Mouse (Mus musculus) kidney, postnatal 4 days (tissue): ENCODE measurements around the gene Dus2.

Experiments used
- DNase-seq, 2 experiments: peaks; one replicate each; pipeline ENCODE4 v3.0.0; 2021; ENCODE audit warnings: mixed read lengths in 2 of 2

Dus2 gene

DNA sequence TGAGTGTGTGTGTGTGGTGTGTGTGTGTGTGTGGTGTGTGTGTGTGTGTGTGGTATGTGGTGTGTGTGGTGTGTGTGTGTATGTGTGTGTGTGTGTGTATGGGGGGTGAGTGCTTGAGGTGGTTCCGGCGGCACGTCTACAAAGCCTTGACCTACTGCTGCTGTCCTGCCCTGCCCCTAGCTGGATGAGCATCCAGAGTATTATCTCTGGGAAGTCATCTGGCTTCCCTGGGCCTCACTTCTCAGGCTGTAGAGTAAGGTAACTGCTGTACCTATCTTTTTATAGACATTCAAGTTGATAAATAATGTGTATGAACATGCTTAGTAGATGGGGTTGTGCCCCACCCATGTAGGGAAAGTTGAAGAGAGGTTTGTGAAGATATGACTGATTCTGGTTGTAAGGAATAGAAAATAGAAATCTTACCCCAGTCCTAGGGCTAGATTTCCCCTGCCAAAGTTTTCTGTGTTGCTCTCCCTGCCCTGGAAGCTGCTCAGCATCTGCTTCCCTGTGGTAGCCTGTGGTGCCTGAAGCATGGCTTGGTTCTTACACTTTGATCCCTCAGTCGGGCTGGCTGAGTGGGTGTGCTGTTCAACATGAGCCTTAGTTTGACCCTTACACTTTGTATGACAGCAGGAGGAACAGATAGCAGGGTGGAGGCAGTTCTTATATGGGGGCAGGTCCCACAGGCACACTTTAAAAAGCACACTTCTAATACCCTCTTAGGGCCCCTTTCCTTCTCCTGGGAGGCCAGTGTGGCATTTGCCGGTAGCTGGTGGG is 56.9 kb downstream of the Dus2 start:
- peak in 1 of 2 experiments; percentile 19 for DNase-seq

DNA sequence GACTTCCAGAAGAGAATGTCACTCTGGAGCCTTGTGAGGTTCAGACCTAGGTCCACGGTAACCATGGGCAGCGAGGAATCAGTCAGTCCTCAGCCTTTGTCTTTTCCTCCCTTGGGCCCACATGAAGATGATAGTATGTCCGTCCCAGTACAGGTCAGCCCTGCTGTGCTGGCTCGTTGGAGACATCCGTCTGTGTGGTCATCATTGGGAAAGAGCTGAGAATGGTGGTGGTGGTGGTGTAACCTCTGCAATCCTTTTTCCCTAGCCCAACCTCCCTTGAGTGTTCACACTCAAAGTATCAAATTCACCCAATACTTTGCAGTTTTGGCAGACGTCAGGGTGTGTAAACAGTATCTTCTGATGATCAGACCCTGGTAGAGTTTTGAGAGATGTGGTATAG is 58.7 kb downstream of the Dus2 start:
- no peak for DNase-seq

DNA sequence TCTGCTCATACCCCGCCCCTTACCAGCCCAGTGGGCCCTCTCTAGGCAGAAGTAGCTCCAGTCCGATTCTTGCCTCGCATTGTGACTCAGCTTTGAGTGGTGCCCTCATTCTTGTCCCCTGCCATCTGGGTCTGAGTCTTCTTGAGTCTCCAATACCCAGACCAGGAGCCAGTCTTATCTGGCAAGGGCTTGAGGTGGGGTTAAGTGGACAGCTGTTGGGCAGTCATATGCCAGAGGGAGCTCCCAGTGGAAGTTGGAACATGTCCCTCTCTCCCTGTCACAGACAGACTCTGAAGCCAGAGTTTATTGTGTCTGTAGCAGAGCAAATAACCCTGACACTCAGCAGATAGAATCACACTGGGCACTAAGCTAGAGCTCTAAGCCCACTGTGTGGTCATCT is 59.9 kb downstream of the Dus2 start:
- no peak for DNase-seq

DNA sequence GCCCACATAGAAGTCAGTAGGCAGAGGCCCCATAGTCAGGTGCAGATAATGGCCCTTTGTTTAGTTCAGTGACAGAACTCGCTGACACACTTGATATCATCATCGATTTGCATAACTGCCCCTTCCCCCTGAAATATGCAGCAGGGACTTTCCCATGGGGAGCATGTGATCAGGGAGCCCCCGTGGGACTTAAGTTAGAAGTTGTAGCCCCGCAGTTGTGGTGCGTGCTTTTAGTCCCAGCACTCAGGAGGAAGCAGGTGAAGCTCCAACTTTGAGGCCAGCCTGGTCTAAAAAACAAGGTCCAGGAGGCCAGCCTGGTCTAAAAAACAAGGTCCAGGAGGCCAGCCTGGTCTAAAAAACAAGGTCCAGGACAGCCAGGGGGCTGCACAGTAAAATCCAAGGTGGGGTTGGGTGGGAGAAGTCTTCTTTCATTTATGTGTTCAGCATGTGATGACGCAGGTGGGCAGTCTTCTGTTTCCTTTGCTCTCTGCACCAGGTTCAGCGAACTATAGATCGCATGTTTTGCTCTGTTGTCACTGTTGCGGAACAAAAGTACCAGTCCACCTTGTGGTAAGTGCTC is 61.5 kb downstream of the Dus2 start:
- no peak for DNase-seq

DNA sequence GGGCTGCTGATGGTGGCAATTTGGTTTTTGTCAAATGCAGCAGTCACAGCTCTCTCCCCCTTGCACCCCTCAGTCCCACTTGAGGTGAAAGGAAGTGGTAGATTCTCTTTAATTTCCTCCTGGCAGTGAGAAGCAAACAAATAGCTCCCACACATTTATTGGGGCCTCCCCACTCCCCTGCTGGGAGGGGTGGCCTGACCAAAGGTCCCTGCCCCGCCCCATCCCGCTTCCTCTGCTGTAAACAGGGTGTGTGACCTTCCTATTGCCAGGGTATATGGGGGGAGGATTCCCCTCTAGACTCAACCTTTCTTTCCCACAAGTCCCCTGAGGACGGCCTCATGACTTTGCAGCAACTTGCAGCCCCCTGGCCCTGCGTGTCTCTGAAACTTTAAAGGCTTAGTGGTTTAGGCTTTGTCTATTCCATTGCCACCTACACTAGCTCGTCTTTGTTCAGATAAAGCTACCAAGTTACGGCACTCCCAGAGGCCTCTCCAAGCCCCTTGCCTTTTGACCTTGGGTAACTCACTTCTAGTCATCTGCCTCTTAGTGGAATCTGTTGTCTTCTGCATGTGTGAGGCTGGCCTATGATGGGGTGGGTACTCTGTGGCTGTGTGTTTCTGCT is 63.2 kb downstream of the Dus2 start:
- peak; percentile 35 to 66 for DNase-seq

DNA sequence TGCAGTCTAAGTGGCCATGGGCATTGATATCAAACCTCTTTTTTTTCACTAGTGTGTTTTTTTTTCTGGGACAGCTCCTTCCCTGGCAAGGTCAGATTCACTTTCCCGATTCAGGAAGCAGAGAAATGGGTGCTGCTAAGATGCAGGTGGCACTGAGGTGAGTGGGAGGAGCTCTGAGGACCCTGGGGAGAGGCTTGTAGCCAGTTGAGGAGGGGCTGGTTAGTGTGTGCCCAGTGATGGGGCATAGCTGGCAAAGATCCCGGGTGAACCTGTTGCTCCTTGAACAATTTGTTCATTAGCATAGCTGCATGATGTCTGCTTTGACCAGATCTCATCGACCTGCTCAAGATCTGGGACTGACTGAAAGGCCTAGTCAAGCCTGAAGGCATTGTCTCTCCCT is 63.9 kb downstream of the Dus2 start:
- DNase-seq = peak in 1 of 2 experiments; percentile 48

DNA sequence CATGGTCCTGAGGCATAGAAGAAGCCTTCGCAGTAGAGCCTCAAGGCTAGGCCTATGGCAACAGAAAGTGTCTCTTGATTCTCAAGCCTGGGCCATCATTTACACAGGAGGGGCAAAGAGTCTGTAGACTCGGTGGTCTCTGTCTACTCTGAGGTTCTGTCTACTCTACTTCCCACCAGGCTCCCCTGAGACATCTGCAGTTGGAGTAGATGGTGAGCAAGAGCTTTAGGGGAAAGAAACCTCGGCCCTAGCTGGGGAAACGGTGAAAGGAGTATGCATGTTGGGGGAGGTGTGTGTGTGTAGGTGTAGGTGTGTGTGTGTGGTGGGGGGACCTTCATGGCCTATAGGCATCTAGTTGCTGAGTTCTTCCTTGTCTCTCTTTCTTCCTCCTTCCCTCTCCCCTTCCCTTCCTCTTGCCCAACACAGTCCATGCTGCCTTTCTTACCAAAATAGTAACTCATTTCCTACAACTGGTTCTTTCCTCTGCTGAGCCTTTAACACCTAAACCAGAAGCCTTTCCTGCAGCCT is 65.4 kb downstream of the Dus2 start:
- DNase-seq = no peak

DNA sequence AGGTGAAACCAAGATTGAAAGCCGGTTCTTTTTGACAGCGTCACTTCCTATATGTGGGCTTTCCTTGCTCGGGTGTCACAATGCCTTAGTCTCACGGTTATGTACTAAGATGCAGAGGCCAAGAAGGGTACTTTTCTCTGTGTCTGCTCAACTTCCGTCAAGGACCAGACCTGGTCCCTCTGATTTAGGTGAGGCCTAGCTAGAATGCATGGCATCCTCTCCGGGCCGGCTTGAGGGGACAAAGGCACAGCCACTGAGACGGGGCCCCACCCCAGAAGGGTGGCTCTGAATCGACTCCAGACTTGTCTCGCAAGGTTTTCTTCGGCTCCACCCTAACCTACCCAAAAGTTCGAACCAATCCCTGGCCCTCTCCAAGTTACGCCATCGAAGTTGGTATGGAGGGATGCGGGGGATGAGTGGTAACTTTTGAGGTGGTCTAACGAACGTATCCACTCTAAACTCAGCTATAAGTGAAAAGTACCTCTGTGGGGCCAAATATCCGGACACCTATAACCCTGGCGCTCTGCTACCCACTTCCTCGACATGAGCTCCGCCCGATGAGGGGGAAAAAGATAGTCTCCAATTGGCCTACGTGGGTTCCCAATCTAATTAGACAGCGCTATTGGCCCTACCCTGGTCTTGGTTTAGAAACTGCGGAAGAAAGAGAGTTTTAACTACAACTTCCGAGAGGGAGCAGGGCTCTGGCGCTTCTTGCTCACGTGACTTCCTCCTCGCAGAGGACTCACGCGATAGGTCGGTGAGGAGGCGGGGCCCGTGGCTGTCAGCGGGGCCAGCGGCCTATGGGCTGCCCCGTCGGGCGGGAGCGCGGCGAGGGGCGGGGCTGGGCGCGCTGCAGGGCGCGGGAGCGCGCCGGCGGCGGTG is 67.8 kb downstream of the Dus2 start, which contains the start of gene Nfatc3:
Gene Nfatc3, plus strand, starts transcription at position 110 of the 882 bp plus-strand sequence.
- DNase-seq = peak; percentile 96 to 99

DNA sequence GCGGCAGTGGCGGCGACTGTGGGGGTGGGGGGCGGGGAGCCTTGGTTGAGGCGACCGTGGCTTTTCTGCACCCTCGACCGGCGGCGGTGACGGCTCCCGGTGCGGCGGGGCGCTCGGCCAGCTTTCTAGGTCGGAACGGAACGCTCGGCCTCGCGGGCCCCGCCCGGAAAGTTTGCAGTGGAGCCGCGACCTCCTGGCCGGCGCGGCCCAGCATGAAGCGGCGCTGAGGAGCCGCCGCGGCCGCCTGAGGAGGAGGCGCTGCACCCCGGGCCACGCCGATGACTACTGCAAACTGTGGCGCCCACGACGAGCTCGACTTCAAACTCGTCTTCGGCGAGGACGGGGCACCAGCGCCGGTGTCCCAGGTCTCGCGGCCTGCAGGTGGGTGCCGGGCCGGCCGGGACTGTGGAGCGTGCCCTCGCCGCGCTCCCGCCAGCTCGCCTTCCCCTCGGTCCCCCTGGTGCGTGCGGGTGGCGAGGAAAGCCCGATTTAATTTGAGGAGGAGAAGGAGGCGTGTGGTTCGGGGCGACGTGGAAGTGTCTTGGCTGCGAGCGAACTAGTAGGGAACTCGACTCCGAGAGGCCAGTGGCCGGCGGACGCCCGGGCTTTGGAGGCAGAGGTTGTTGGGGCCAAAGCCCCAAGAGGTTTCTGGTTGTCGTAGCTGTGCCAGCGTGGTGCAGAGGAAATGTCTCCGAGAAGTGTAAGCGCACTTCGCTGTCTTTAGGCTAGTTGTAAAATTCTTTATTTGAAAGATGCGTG is 68.7 kb downstream of the Dus2 start:
- DNase-seq = no peak

DNA sequence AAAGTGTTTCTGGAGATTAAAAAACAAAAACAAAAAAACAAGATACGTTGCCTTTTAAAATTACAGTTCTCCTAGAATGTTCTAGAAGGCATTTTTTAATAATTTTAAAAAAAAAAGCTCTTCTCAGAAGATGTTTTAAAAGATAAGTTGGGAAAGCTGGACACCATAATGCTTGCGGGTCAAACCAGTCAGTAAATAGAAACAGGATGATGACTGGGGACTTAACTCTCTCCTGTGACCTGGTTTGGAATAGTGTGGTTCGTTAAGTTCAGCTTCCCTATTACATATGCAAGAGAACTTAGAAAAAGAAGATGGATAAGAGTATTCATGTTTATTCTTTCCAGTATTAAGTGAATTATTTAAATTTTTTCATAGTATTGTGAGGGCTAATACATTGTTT is 69.4 kb downstream of the Dus2 start:
- no peak for DNase-seq

DNA sequence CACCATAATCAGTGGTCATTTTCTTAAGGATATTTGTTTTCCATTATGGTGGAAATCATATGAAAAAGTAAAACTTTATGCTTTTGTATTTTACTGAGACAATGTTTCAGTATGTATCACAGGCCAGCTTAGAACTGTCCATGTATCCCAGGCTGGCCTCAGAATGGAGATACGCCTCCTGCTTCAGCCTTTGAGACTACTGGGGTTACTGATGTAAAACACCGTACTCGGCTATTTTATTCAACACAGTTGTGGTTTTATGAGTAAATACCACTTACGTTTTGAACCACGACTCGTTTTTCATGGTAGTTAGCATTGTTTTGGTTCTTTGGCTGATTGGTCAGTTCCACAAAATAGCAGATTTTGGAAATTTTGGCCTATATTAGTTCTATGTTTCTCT is 70.5 kb downstream of the Dus2 start:
- no peak for DNase-seq

DNA sequence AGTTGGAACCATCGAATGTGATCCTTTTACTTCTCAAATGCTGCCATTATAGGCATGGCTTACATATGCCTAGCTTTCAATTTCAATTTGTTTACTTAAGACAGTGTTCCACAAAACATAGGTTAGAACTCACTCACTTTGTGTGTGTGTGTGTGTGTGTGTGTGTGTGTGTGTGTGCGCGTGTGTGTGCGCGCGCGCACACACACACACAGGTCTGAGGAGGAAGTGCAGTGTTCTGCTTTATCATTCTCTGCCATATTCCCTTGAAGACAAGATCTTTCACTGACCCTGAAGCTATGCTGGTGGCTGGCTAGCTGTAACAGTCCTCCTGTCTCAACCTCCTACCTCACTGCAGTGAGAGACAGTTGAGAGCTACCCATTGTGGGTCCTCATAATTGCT is 71.9 kb downstream of the Dus2 start:
- no peak for DNase-seq

DNA sequence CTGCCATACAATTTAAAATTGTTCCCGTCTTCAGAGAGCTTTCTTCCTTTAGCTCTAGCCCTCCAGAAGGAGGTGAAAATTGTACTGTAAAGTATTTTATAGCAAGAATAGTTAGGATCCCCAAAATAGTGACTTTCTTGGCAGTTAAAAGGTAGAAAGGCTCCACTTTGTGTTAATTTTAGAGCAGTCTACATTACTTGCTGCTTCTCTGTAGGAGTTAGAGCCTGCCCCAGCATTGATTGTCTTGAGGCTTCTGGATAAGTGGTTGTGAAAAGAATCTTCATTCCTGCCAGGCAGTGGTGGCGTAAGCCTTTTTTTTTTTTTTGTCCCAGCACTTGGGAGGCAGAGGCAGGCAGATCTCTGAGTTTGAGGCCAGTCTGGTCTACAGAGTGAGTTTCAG is 75.6 kb downstream of the Dus2 start:
- no peak for DNase-seq

DNA sequence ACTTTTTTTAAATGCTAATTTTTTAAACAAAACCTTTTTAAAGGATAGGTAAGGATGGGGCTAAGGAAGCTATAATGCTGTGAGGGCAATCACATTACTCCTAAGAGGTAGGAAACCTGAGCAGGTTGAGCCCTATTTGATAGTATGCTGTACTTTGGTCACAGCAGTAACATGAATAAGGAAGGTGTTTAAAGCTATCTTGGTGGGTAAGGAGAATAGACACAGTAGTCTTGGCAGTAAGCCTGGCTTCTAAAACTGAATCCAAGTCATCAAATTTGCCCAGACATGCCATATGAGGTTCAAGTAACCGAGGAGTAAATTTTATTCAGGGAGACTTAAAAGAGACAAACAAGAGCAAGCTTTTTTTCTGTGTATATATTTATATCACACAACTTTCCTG is 78.4 kb downstream of the Dus2 start:
- no peak for DNase-seq

DNA sequence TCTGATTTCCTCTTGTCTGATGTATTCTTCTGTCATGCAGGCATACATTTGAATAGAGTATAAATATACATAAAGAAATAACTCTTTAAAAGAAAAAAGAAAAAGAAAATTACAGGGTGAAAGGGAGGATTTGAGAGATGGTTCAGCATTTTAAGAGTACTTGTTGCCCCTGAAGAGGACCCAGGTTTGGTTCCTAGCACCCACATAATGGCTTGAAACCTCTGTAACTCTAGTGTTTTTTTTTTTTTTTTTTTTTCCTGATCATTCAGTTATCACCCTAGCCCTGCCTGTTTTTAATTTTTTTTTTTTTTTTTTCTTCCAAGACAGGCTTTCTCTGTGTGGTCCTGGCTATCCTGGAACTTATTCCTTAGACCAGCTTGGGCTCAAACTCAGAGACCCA is 81.0 kb downstream of the Dus2 start:
- no peak for DNase-seq

DNA sequence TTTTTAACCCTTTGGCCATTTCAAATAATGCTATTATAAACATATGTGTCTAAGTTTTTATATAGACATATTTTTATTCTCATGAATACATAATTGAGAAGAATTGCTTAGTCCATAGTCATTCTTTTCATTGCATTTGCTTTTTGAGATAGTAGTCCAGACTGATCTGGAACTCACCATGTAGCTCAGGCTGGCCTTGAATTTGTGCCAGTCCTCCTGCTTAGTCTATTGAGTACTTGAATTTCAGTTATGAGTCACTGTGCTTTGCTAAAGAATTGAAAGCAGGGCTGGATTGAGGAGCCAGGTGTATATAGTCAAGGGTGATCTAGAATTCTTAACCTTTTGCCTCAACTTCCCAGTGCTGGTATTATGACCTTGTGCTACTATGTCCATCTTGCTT is 83.1 kb downstream of the Dus2 start:
- no peak for DNase-seq

DNA sequence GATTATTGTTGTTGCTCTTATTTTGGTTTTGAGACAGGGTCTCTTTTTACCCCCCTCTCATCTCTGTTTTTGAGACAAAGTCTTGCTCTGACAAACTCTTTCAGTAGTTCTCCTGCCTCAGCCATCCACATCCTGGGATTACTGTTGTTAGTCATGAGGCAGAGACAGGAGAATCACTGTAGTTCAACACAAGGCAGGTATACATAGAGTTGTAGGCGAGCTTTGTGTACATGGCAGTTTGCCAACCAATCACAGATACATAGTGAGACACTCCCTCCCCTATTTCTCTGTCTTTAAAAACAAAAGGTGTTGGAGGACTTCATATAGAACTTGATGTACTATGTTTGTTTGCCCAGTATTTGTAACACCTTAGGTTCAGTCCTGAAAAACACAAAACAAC is 83.5 kb downstream of the Dus2 start:
- DNase-seq = no peak

DNA sequence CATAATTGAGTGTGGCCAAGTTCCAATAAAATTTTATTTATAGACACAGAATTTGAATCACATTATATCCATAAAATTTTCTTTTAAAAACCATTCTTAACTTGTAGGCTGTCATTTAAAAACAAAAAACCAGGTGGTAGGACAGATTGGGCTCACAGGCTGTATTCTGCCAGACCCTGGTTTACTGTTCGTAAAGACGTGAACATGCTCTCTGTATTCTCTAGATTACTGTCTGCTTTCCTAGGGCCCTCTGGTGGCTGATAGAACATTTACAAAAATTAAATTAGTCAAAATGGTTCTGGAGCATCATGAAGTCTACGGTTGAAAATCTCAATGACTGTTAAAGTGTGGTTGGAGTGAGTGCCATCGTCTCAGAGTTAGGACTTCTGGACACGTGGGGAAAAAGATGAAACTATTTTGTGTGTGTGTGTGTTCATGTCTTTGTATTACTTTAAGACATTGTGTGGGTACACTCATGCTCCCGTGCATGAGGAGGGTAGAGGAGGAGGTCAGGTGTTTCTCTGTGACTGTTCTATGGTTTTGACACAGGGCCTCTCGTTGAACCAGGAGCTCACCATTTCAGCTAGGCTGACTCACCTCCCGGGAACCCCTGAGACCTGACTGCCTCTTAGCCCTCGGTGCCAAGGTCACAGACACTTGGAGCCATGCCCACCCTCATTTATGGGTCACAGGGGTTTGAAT is 84.2 kb downstream of the Dus2 start:
- no peak for DNase-seq

DNA sequence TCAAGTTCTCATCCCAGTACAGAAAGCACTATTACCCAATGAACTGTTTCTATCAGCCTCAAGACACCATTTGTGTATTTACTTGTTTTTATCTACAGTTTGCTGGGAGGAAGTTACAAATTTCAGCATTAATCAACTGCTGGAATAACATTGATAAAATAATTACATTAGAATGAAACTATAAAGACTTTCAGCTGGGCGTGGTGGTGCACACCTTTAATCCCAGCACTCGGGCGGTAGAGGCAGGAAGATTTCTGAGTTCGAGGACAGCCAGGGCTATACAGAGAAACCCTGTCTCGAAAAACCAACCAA is 84.7 kb downstream of the Dus2 start:
- DNase-seq = no peak

DNA sequence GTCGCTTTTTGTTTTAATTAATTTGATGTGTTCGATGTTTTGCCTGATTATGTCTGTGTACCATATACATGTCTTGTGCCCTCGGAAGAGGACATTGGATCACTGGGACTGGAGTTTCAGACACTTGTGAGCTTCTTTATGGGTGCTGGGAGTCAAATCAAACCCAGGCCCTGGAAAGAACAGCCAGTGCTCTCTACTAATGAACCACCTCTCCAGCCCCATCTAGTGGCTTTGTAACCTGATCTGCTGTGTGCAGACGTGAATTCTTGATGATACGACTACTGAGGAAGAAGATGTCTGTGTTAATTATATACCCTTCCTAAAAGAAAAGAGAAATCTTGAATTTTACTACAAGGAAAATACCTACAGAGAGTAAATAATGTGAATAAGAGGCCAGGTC is 85.5 kb downstream of the Dus2 start:
- DNase-seq = peak; percentile 32 to 41

DNA sequence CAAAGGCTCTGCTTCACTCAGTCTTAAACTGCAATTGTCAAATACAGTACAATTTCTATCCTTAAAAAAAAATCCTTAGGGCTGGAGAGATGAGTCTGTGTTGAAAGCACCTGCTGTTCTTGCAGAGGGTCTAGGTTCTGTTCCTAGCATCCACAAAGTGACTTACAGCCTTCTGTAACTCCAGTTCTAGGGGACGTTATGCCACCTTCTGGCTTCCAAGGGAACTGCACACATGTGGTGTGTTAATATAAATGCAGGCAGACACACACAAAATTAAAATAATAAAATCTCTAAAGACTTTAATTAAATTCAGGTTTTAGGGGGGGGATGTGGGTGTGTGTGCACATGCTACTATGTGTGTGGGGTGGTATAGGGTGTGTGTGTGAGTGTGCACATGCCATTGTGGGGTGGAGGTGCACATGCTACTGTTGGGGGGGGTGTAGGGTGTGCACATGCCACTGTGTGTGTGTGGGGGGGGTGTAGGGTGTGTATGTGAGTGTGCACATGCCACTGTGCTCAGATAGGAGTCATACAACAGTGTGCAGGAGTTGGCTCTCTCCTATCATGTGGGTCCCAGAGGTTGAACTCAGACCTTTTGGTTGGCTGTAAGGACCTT is 86.4 kb downstream of the Dus2 start:
- DNase-seq = peak in 1 of 2 experiments; percentile 10
